Mouse (Mus musculus) heart, embryonic 13.5 days (tissue): Measurements from ENCODE around the gene Klhl29. TPM values are rescaled to one million over a fixed set of nuclear protein-coding genes. Genes with fewer than 3 reads are reported as not detected.
A peak's percentile ranks its signal among the peaks of the same experiment; 100 is the strongest.

ENCODE experiments used
- ATAC-seq: fragments of 200-750 bp; cut with Nextera tagmentation; 2 replicates; pipeline ENCODE4 v1.8.0; 2017; ENCODE audit warnings: moderate TSS enrichment; ENCODE audit not compliant: insufficient number of reproducible peaks, low FRiP score, low TSS enrichment; ENCODE audit errors: extremely low read depth
- H3K27ac ChIP-seq: fragments of 300-500 bp; sonication (generic); replicated peaks from 2 replicates; pipeline ENCODE4 v1.5.1; 2015; ENCODE audit warnings: moderate library complexity, mild to moderate bottlenecking, inconsistent platforms
- H3K27me3 ChIP-seq: fragments of 300-500 bp; sonication (generic); replicated peaks from 2 replicates; pipeline ENCODE4 v1.6.1; 2015; ENCODE audit warnings: mild to moderate bottlenecking, inconsistent platforms
- H3K36me3 ChIP-seq: fragments of 300-500 bp; sonication (generic); 2 replicates; pipeline ENCODE4 v1.6.1; 2015; ENCODE audit warnings: mild to moderate bottlenecking, inconsistent platforms
- H3K4me1 ChIP-seq: fragments of 300-500 bp; sonication (generic); 2 replicates; pipeline ENCODE4 v1.6.1; 2015; ENCODE audit warnings: inconsistent platforms
- H3K4me2 ChIP-seq: fragments of 300-500 bp; sonication (generic); 2 replicates; pipeline ENCODE4 v1.6.1; 2015; ENCODE audit warnings: inconsistent platforms, mild to moderate bottlenecking, moderate library complexity
- H3K4me3 ChIP-seq: fragments of 300-500 bp; sonication (generic); 2 replicates; pipeline ENCODE4 v1.5.1; 2015; ENCODE audit warnings: moderate library complexity, mild to moderate bottlenecking, inconsistent platforms
- H3K9ac ChIP-seq: fragments of 300-500 bp; sonication (generic); 2 replicates; pipeline ENCODE4 v1.6.1; 2015; ENCODE audit warnings: inconsistent platforms, mild to moderate bottlenecking, moderate library complexity
- H3K9me3 ChIP-seq: fragments of 300-500 bp; sonication (generic); 2 replicates; pipeline ENCODE4 v1.6.1; 2016; ENCODE audit warnings: inconsistent platforms
- WGBS: fragments of 180-500 bp; shearing (Covaris S2); methylation state at CpG from one replicate; pipeline ENCODE4 v1.1.7; 2015; ENCODE audit warnings: mixed read lengths; 5-methylcytosine and 5-hydroxymethylcytosine counted together
- polyA plus RNA-seq: library from polyadenylated mRNA; unstranded; fragments of >200 nt; fragmentation: Nextera tagmentation; extraction: Ambion mirVana; gene quantifications from 2 replicates; pipeline ENCODE4 v1.2.1, GENCODE M21; 2015

Klhl29 gene
- polyA plus RNA-seq, 1 experiment from 2014 or later: 0.29 TPM

- H3K9ac ChIP-seq: no peak overlapping the region
- H3K27me3 ChIP-seq: no peaks in the 10 kb centered on the region
- no peaks in the 10 kb centered on the region for H3K9me3 ChIP-seq
- no peak overlapping the region for H3K27ac ChIP-seq
- H3K4me3 ChIP-seq: no peak overlapping the region
- no peaks in the 10 kb centered on the region for H3K36me3 ChIP-seq
- ATAC-seq: no peak
- WGBS: 82% methylated on average over 12 of the region's 12 CpGs
- peaks cover 29% of the 10 kb centered on the region for H3K4me1 ChIP-seq
- H3K4me2 ChIP-seq: no peak overlapping the region
Observed at GRCm38 (mm10) chr12:5235596-5235995, 139.9 kb downstream of the Klhl29 start.

DNA sequence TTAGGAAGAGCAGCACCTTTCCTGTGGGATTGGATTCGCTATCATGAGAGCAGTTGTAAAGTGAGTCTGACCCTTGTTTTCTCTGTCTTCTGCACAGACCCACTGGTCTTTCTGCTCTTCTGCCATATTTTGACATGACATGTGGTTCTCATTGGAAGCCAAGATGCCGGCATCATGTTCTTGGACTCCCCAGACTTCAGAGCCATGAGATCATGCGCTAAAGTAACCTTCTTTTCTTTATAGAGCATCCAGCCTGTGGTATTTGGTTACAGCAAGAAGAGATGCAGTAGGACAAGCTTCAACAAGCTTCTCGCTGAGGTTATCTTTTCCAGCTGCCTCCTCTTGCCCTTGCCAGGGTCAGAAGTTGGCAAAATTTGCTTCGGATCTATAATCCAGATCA, 145.0 kb downstream of the Klhl29 start:
- no peaks in the 10 kb centered on the region for H3K4me1 ChIP-seq
- ATAC-seq: no peak
- no peak overlapping the region for H3K27ac ChIP-seq
- H3K9me3 ChIP-seq: no peaks in the 10 kb centered on the region
- H3K4me3 ChIP-seq: no peak overlapping the region
- WGBS: 88% methylated on average over 5 of the region's 5 CpGs
- H3K4me2 ChIP-seq: no peak overlapping the region
- no peaks in the 10 kb centered on the region; the same call in 1 of the 2 replicates for H3K27me3 ChIP-seq
- no peaks in the 10 kb centered on the region for H3K36me3 ChIP-seq
- H3K9ac ChIP-seq: no peak overlapping the region

DNA sequence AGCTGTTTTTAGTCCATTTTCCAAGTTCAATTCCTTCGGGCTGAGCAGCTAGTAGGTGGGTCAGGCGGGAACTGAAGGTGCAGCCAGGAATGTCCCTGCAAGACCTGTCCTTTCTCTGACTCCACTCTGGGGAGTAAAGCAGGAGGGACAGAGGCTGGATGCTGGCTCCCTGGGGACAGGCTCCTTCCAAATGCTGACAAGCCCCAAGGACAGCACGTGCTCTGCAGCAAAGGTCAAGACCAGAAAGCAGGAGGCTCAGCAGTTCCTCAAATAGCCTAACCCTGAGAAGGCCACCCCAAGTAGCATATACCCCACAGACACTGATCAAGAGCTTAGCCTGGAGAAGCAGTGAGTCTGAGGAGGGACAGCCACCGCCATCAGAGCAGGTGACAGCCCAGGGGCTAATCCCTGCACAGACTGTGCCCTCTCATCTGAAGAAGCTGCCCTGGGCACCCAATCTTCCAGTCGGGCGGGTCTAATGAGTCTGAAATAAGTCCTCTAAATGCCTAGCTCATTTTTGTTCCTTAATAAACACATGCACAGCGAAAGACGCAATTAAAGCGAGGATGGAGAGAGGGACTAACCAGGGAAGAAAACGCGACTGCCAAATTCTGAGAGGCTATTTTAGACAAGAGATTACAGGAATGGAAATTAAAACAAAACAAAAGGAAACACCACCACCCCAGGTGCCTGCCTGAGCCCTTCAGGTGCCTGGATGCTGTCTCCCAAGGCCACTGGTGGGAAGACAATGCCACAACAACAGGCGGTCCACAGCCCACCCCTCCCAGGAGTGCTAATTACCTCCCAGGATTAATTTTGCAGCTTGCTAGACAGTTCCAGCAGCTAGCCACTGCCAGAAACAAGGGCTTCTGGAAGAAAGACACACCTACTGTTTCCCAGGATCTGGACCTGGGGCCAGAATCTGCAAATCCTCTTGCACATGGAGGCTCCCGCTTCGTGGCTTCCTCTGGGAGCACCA, 148.5 kb downstream of the Klhl29 start:
- Histone ChIP-seq H3K9me3 (no peaks in the 10 kb centered on the region), H3K27me3 (no peaks in the 10 kb centered on the region; the same call in 1 of the 2 replicates), H3K27ac (no peak overlapping the region), H3K4me3 (no peak overlapping the region), H3K36me3 (no peaks in the 10 kb centered on the region), H3K4me1 (no peaks in the 10 kb centered on the region), H3K4me2 (no peak overlapping the region), H3K9ac (no peak overlapping the region)
- 60% methylated on average over 14 of the region's 14 CpGs for WGBS
- no peak for ATAC-seq

GRCm38 (mm10) chr12:5223595-5223994, 151.9 kb downstream of the Klhl29 start:
- Histone ChIP-seq H3K4me2 (no peak overlapping the region), H3K36me3 (no peaks in the 10 kb centered on the region), H3K4me3 (no peak overlapping the region), H3K4me1 (peaks cover 6% of the 10 kb centered on the region), H3K9ac (no peak overlapping the region), H3K9me3 (no peaks in the 10 kb centered on the region), H3K27me3 (no peaks in the 10 kb centered on the region; the same call in 1 of the 2 replicates), H3K27ac (no peak overlapping the region)
- ATAC-seq: no peak
- 50% methylated on average over 1 of the region's 1 CpGs for WGBS

- 88% methylated on average over 8 of the region's 8 CpGs for WGBS
- peaks cover 6% of the 10 kb centered on the region for H3K4me1 ChIP-seq
- ATAC-seq: no peak
- H3K4me3 ChIP-seq: no peak overlapping the region
- H3K27ac ChIP-seq: no peak overlapping the region
- H3K9me3 ChIP-seq: no peaks in the 10 kb centered on the region
- no peak overlapping the region for H3K9ac ChIP-seq
- no peaks in the 10 kb centered on the region for H3K36me3 ChIP-seq
- H3K4me2 ChIP-seq: no peak overlapping the region
- no peaks in the 10 kb centered on the region for H3K27me3 ChIP-seq
Observed at GRCm38 (mm10) chr12:5222439-5223202, 152.9 kb downstream of the Klhl29 start.

DNA sequence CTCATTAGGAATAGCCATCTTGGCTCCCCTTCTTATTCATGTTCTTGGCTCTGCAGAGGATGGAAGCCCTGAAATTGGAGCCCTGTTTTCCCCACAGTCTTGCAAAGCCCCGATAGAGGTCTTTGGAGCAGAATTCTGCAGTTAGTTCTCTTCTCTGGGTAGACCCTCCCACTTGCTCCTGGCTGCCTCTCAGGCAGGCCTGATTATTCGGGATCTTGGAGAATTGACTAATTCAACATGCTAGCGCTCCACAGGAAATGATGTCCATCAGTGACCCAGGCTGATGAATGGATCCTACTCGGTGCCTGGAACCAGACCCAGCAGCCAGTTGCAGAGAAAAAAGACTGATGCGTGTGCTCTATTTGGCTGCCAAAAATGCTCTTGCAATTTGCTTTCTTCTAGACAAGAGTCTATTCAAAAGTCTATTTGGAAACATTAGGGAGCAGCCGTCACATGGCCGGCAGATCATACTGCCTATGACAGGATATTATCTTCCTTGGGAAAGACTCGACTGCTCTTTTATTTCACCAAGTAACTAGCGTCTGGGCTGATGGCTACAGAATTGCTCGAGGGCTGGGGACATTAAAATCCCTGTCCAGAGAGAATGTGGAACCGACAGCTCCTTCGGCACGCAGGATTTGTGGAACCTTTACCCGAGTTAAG, 155.4 kb downstream of the Klhl29 start:
- H3K4me1 ChIP-seq: peaks cover 6% of the 10 kb centered on the region
- no peak overlapping the region for H3K27ac ChIP-seq
- 67% methylated on average over 14 of the region's 14 CpGs for WGBS
- H3K27me3 ChIP-seq: no peaks in the 10 kb centered on the region
- H3K4me3 ChIP-seq: no peak overlapping the region
- no peak for ATAC-seq
- H3K36me3 ChIP-seq: no peaks in the 10 kb centered on the region
- no peak overlapping the region for H3K9ac ChIP-seq
- H3K9me3 ChIP-seq: no peaks in the 10 kb centered on the region
- no peak overlapping the region for H3K4me2 ChIP-seq

GRCm38 (mm10) chr12:5215836-5216747, 159.4 kb downstream of the Klhl29 start:
- H3K4me3 ChIP-seq: no peak overlapping the region

GRCm38 (mm10) chr12:5214266-5214665, 161.2 kb downstream of the Klhl29 start:
- H3K27ac ChIP-seq: peak overlapping the region; percentile 73
- H3K36me3 ChIP-seq: no peaks in the 10 kb centered on the region
- no peaks in the 10 kb centered on the region for H3K27me3 ChIP-seq
- ATAC-seq: no peak
- 0 out of 2 replicates have a peak overlapping the region, but pooled peaks have one; percentile 33 for H3K9ac ChIP-seq
- H3K4me3 ChIP-seq: no peak overlapping the region
- no peaks in the 10 kb centered on the region for H3K9me3 ChIP-seq
- no peak overlapping the region for H3K4me2 ChIP-seq
- H3K4me1 ChIP-seq: peaks cover 16% of the 10 kb centered on the region
- 70% methylated on average over 9 of the region's 9 CpGs for WGBS

More at GRCm38 (mm10) chr12:5215836-5216747, 159.4 kb downstream of the Klhl29 start:
- H3K9me3 ChIP-seq: no peaks in the 10 kb centered on the region
- no peaks in the 10 kb centered on the region for H3K27me3 ChIP-seq
- no peak overlapping the region for H3K4me2 ChIP-seq
- no peaks in the 10 kb centered on the region for H3K36me3 ChIP-seq
- WGBS: 64% methylated on average over 15 of the region's 15 CpGs
- H3K9ac ChIP-seq: no peak overlapping the region
- no peak overlapping the region for H3K27ac ChIP-seq
- no peak for ATAC-seq
- H3K4me1 ChIP-seq: peaks cover 22% of the 10 kb centered on the region

DNA sequence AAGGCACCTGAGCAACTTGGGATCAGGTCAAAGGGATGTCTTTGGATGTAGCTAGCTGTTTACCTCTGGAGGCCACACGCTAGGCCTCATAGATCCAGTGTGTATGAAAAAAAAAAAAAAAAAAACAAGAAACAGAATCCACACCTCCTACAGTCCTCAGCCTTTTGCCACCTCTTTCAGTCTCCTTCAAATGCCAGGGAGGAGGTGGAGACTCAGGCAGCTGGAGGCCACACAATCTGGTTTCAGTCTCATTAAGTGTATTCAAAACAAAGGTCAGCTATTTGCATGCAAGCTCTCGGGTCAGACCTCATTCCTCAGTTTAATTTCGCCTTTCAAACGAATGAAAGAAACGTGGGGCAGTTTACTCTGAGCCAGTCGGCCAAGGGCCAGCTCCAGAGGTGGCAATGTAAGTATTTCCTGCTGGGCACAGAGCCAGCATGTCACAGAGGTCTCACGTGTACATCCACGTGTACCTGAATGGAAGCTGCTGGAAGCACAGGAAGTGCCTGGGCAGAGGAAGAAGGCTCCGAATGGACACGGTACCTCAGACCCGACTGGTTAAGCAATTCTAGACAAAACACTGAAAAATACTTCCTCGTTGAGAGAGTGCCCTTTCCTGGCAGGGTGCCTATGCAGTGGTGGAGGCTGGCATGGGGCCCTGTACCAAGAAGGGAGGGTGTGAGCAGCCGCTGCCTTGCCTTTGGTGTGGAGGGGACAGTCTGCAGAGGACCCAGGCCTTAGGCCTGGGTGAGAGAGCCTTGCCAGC, 162.0 kb downstream of the Klhl29 start:
- H3K4me1 ChIP-seq: peaks cover 20% of the 10 kb centered on the region
- peak overlapping the region; percentile 73 for H3K27ac ChIP-seq
- ATAC-seq: no peak
- H3K4me2 ChIP-seq: no peak overlapping the region
- no peaks in the 10 kb centered on the region for H3K27me3 ChIP-seq
- H3K4me3 ChIP-seq: no peak overlapping the region
- peak overlapping the region; percentile 33; the same call in 1 of the 2 replicates for H3K9ac ChIP-seq
- 23% methylated on average over 13 of the region's 13 CpGs for WGBS
- no peaks in the 10 kb centered on the region for H3K36me3 ChIP-seq
- no peaks in the 10 kb centered on the region for H3K9me3 ChIP-seq

- Histone ChIP-seq H3K36me3 (no peaks in the 10 kb centered on the region), H3K4me3 (no peak overlapping the region), H3K9ac (no peak overlapping the region), H3K4me1 (peaks cover 27% of the 10 kb centered on the region), H3K9me3 (no peaks in the 10 kb centered on the region), H3K4me2 (no peak overlapping the region), H3K27me3 (no peaks in the 10 kb centered on the region), H3K27ac (no peak overlapping the region)
- 83% methylated on average over 9 of the region's 9 CpGs for WGBS
- no peak for ATAC-seq
Observed at GRCm38 (mm10) chr12:5211884-5212283, 163.6 kb downstream of the Klhl29 start.
